Comparison of ENCODE assay signal across 34 mouse cellular contexts in genomic region chr11:11677165-11677564, GRCm38 (mm10). TPM values are rescaled to one million over a fixed set of nuclear protein-coding genes. Genes with fewer than 3 reads are reported as not detected.
DNase-seq lines count a peak whose midpoint lies in the region; ATAC-seq and TF ChIP-seq lines count a peak whose summit lies in the region.
"Had no signal": no experiment of that assay in that cellular context is flagged by ENCODE, and none has a peak within 500 bp of the region (broad histone marks: within the 10 kb centered on the region; RNA-seq: fewer than 3 reads in every experiment).

No protein-coding gene starts in this region.

- no peaks in the 10 kb centered on the region for H3K36me3 ChIP-seq in hindbrain, postnatal 0 days (ENCODE audit: insufficient read depth, low read length)
- no peaks in the 10 kb centered on the region for H3K36me3 ChIP-seq in hindbrain, embryonic 12.5 days
- H3K36me3 ChIP-seq in neural tube, embryonic 14.5 days (ENCODE audit: control insufficient read depth, insufficient read depth, low read length): no peaks in the 10 kb centered on the region
- no peaks in the 10 kb centered on the region for H3K36me3 ChIP-seq in midbrain, embryonic 16.5 days (ENCODE audit: control insufficient read depth, insufficient read depth, low read length)
- H3K36me3 ChIP-seq: embryonic facial prominence, embryonic 12.5 days; embryonic facial prominence, embryonic 15.5 days; forebrain, embryonic 12.5 days; heart, embryonic 12.5 days; heart, embryonic 15.5 days; hindbrain, embryonic 15.5 days had no signal

- no peak overlapping the region for H3K4me3 ChIP-seq in hindbrain, postnatal 0 days (ENCODE audit: low read length)
- no peak overlapping the region for H3K4me3 ChIP-seq in hindbrain, embryonic 12.5 days
- no peak overlapping the region for H3K4me3 ChIP-seq in neural tube, embryonic 14.5 days (ENCODE audit: low read depth, low read length)
- H3K4me3 ChIP-seq in midbrain, embryonic 16.5 days (ENCODE audit: low read depth, low read length): no peak overlapping the region
- H3K4me3 ChIP-seq: embryonic facial prominence, embryonic 12.5 days; embryonic facial prominence, embryonic 15.5 days; erythroblast, embryonic 14.5 days; forebrain, embryonic 12.5 days; heart, embryonic 12.5 days; heart, embryonic 15.5 days; hindbrain, embryonic 15.5 days had no signal

- H3K9ac ChIP-seq in hindbrain, postnatal 0 days (replicated peaks; ENCODE audit: low read length): no peak overlapping the region
- no peak overlapping the region for H3K9ac ChIP-seq in hindbrain, embryonic 12.5 days
- no peak overlapping the region for H3K9ac ChIP-seq in neural tube, embryonic 14.5 days (replicated peaks; ENCODE audit: low read depth, low read length)
- H3K9ac ChIP-seq in midbrain, embryonic 16.5 days (ENCODE audit: low read depth, low read length): no peak overlapping the region
- H3K9ac ChIP-seq: embryonic facial prominence, embryonic 12.5 days; embryonic facial prominence, embryonic 15.5 days; forebrain, embryonic 12.5 days; heart, embryonic 12.5 days; heart, embryonic 15.5 days; hindbrain, embryonic 15.5 days had no signal

- DNase-seq in hindbrain, postnatal 0 days (ENCODE audit: low spot score): peak; percentile 7
- no peak for DNase-seq in neural tube, embryonic 10.5 days (ENCODE audit: extremely low spot score, low spot score)
- no peak for DNase-seq in heart, postnatal 4 days
- no peak for DNase-seq in lung, postnatal 10 days
- DNase-seq: adrenal gland, postnatal 10 days; adrenal gland, postnatal 36 days; B cell, adult 2 months; cerebellum, adult 11 months; cerebellum, adult 2 months; cerebellum, adult 9-11 months; cerebellum, postnatal 25 days; gastrocnemius, postnatal 25 days; heart, adult 18-20 months; heart, postnatal 10 days; heart, postnatal 36 days had no signal

- TF ChIP-seq CTCF in hindbrain, postnatal 0 days (IDR thresholded peaks at IDR 0.05; ENCODE audit: low read depth): no peak

- no peaks in the 10 kb centered on the region for H3K4me1 ChIP-seq in hindbrain, postnatal 0 days (ENCODE audit: insufficient read depth, low read length)
- H3K4me1 ChIP-seq in hindbrain, embryonic 12.5 days: no peaks in the 10 kb centered on the region
- H3K4me1 ChIP-seq in neural tube, embryonic 14.5 days (ENCODE audit: control insufficient read depth, insufficient read depth, low read length): no peaks in the 10 kb centered on the region
- no peaks in the 10 kb centered on the region for H3K4me1 ChIP-seq in midbrain, embryonic 16.5 days (ENCODE audit: control insufficient read depth, insufficient read depth, low read length)
- H3K4me1 ChIP-seq: embryonic facial prominence, embryonic 12.5 days; embryonic facial prominence, embryonic 15.5 days; forebrain, embryonic 12.5 days; heart, embryonic 12.5 days; heart, embryonic 15.5 days; hindbrain, embryonic 15.5 days had no signal

- ATAC-seq in hindbrain, postnatal 0 days: no peak
- ATAC-seq in hindbrain, embryonic 12.5 days (ENCODE audit: low FRiP score): no peak
- ATAC-seq in neural tube, embryonic 14.5 days (ENCODE audit: low read depth): peak; percentile 44; the same call in 1 of the 2 replicates
- ATAC-seq in midbrain, embryonic 16.5 days: peak; percentile 68; the same call in 1 of the 2 replicates
- ATAC-seq: Patski had no signal

- no peaks in the 10 kb centered on the region for H3K27me3 ChIP-seq in hindbrain, postnatal 0 days (ENCODE audit: insufficient read depth, low read length)
- H3K27me3 ChIP-seq in hindbrain, embryonic 12.5 days: no peaks in the 10 kb centered on the region
- H3K27me3 ChIP-seq in neural tube, embryonic 14.5 days (ENCODE audit: control insufficient read depth, insufficient read depth, low read length): no peaks in the 10 kb centered on the region
- no peaks in the 10 kb centered on the region for H3K27me3 ChIP-seq in midbrain, embryonic 16.5 days (ENCODE audit: control insufficient read depth, insufficient read depth, low read depth, low read length)
- H3K27me3 ChIP-seq: CH12.LX; embryonic facial prominence, embryonic 15.5 days; forebrain, embryonic 12.5 days; heart, embryonic 15.5 days; hindbrain, embryonic 15.5 days had no signal

- no peak overlapping the region for H3K27ac ChIP-seq in hindbrain, postnatal 0 days
- H3K27ac ChIP-seq in hindbrain, embryonic 12.5 days: no peak overlapping the region
- H3K27ac ChIP-seq in neural tube, embryonic 14.5 days (ENCODE audit: low read depth, low read length): no peak overlapping the region
- H3K27ac ChIP-seq in midbrain, embryonic 16.5 days (ENCODE audit: low read length): no peak overlapping the region
- H3K27ac ChIP-seq: embryonic facial prominence, embryonic 12.5 days; embryonic facial prominence, embryonic 15.5 days; forebrain, embryonic 12.5 days; heart, embryonic 15.5 days; hindbrain, embryonic 15.5 days had no signal

- no peak overlapping the region for H3K4me2 ChIP-seq in hindbrain, postnatal 0 days (ENCODE audit: low read depth, low read length)
- H3K4me2 ChIP-seq in hindbrain, embryonic 12.5 days (replicated peaks): no peak overlapping the region
- no peak overlapping the region for H3K4me2 ChIP-seq in neural tube, embryonic 14.5 days (ENCODE audit: low read depth, low read length)
- no peak overlapping the region for H3K4me2 ChIP-seq in midbrain, embryonic 16.5 days (ENCODE audit: low read length)
- H3K4me2 ChIP-seq: embryonic facial prominence, embryonic 12.5 days; embryonic facial prominence, embryonic 15.5 days; forebrain, embryonic 12.5 days; heart, embryonic 12.5 days; heart, embryonic 15.5 days; hindbrain, embryonic 15.5 days had no signal

- no peaks in the 10 kb centered on the region for H3K9me3 ChIP-seq in hindbrain, postnatal 0 days (ENCODE audit: low read length)
- H3K9me3 ChIP-seq in hindbrain, embryonic 12.5 days (replicated peaks): no peaks in the 10 kb centered on the region
- H3K9me3 ChIP-seq in neural tube, embryonic 14.5 days (ENCODE audit: control insufficient read depth, low read length): no peaks in the 10 kb centered on the region
- no peaks in the 10 kb centered on the region for H3K9me3 ChIP-seq in midbrain, embryonic 16.5 days (replicated peaks; ENCODE audit: control insufficient read depth, low read length, poor library complexity, severe bottlenecking)
- H3K9me3 ChIP-seq: embryonic facial prominence, embryonic 12.5 days; embryonic facial prominence, embryonic 15.5 days; forebrain, embryonic 12.5 days; G1E; heart, embryonic 12.5 days; heart, embryonic 15.5 days; hindbrain, embryonic 15.5 days had no signal

- 79% methylated on average over 7 of the region's 7 CpGs for WGBS in hindbrain, postnatal 0 days
- 84% methylated on average over 7 of the region's 7 CpGs for WGBS in hindbrain, embryonic 12.5 days
- 77% methylated on average over 7 of the region's 7 CpGs for WGBS in neural tube, embryonic 14.5 days
- WGBS in midbrain, embryonic 16.5 days: 71% methylated on average over 7 of the region's 7 CpGs

RNA-seq across cellular contexts. Expression of gene Ikzf1, which starts 7.6 kb away (rescaled TPM):
- total RNA-seq in hindbrain, postnatal 0 days (2014; rRNA removed): 4.0 and 4.6 TPM in 2 replicates
- 0.78 and 0.91 TPM in 2 replicates for polyA plus RNA-seq in hindbrain, postnatal 0 days (2015; fragmentation: Nextera tagmentation; extraction: Ambion mirVana)
- 0.94 and 2.0 TPM in 2 replicates for polyA plus RNA-seq in hindbrain, embryonic 12.5 days (2016; fragmentation: Nextera tagmentation; extraction: Ambion mirVana)
- 0.35 and 0.90 TPM in 2 replicates for polyA plus RNA-seq in neural tube, embryonic 14.5 days (2014; fragmentation: Nextera tagmentation; extraction: Ambion mirVana)
- polyA plus RNA-seq in midbrain, embryonic 16.5 days (2015; fragmentation: Nextera tagmentation; extraction: Ambion mirVana): 1.3 and 1.4 TPM in 2 replicates
- total RNA-seq in heart, postnatal 4 days (2021): 1 to 10 TPM; 1.7 to 1.8 TPM
- polyA plus RNA-seq: Patski had no signal

RNA-seq across cellular contexts. Expression of gene 4930512M02Rik, which starts 49.5 kb away (rescaled TPM):
- total RNA-seq in hindbrain, postnatal 0 days (2014; rRNA removed): not detected in 2 replicates
- not detected in 2 replicates for polyA plus RNA-seq in hindbrain, postnatal 0 days (2015; fragmentation: Nextera tagmentation; extraction: Ambion mirVana)
- not detected in 2 replicates for polyA plus RNA-seq in hindbrain, embryonic 12.5 days (2016; fragmentation: Nextera tagmentation; extraction: Ambion mirVana)
- not detected in 2 replicates for polyA plus RNA-seq in neural tube, embryonic 14.5 days (2014; fragmentation: Nextera tagmentation; extraction: Ambion mirVana)
- polyA plus RNA-seq in midbrain, embryonic 16.5 days (2015; fragmentation: Nextera tagmentation; extraction: Ambion mirVana): not detected in 2 replicates
- not detected for total RNA-seq in heart, postnatal 4 days (2021)
- total RNA-seq: adrenal gland, adult 18-20 months; adrenal gland, postnatal 10 days; adrenal gland, postnatal 36 days; CH12.LX; common myeloid progenitor, adult 5-6 weeks; G1E; gastrocnemius, adult 8-10 months; gastrocnemius, postnatal 25 days; heart, adult 18-20 months; heart, postnatal 10 days; heart, postnatal 36 days had no signal
- polyA plus RNA-seq: cerebellum, adult 2 months; embryonic facial prominence, embryonic 12.5 days; embryonic facial prominence, embryonic 15.5 days; erythroblast, embryonic 14.5 days; forebrain, embryonic 12.5 days; forebrain, embryonic 16.5 days; G1E; gonadal fat pad, adult 2 months; heart, embryonic 12.5 days; heart, embryonic 15.5 days; hindbrain, embryonic 11.5 days; hindbrain, embryonic 15.5 days; Patski had no signal

Comparison
In these comparisons a context has a peak if more than half of its experiments do, and no peak if none do; other contexts are left out.
1. ATAC-seq: peak in neural tube, embryonic 14.5 days (single experiment) and midbrain, embryonic 16.5 days (single experiment); none in hindbrain, postnatal 0 days (single experiment) and hindbrain, embryonic 12.5 days (single experiment).